Mouse (Mus musculus) olfactory bulb, adult 2 months (tissue): ENCODE results near the gene Cirbp. TPM values are rescaled to one million over a fixed set of nuclear protein-coding genes. Genes with fewer than 3 reads are reported as not detected.

ENCODE experiments used
- H3K27ac ChIP-seq: fragments of 200-500 bp; 2 replicates; pipeline ENCODE4 v1.5.1; 2012; ENCODE audit warnings: low read depth, low read length; ENCODE audit not compliant: insufficient read depth
- H3K4me1 ChIP-seq: fragments of 200-500 bp; 2 replicates; pipeline ENCODE4 v1.6.1; 2012; ENCODE audit warnings: low read length; ENCODE audit not compliant: control insufficient read depth, insufficient read depth
- H3K4me3 ChIP-seq: fragments of 200-500 bp; 2 replicates; pipeline ENCODE4 v1.5.1; 2012; ENCODE audit warnings: mild to moderate bottlenecking, low read depth, low read length, moderate library complexity; ENCODE audit not compliant: insufficient read depth
- CTCF ChIP-seq: fragments of 200-500 bp; IDR thresholded peaks from 2 replicates; pipeline ENCODE4 v1.5.1; 2012; ENCODE audit warnings: low read depth, mild to moderate bottlenecking, low read length, moderate library complexity; ENCODE audit not compliant: insufficient read depth
- POLR2A ChIP-seq: fragments of 200-500 bp; IDR thresholded peaks from 2 replicates; pipeline ENCODE4 v1.6.1; 2012; ENCODE audit warnings: mild to moderate bottlenecking, low read depth, low read length, moderate library complexity; ENCODE audit not compliant: insufficient read depth
- WGBS: fragments of 180-500 bp; shearing (Covaris S2); methylation state at CpG from one replicate; pipeline ENCODE4 v1.1.7; 2018; 5-methylcytosine and 5-hydroxymethylcytosine counted together
- polyA plus RNA-seq: library from polyadenylated mRNA; stranded (reverse); fragments of >200 nt; gene quantifications from 2 replicates; pipeline ENCODE4 v1.2.4, GENCODE M21; 2012; ENCODE audit warnings: low replicate concordance; ENCODE audit not compliant: missing spikeins, insufficient read depth, insufficient read length

The Cirbp gene
- polyA plus RNA-seq, 1 experiment = not detected

DNA sequence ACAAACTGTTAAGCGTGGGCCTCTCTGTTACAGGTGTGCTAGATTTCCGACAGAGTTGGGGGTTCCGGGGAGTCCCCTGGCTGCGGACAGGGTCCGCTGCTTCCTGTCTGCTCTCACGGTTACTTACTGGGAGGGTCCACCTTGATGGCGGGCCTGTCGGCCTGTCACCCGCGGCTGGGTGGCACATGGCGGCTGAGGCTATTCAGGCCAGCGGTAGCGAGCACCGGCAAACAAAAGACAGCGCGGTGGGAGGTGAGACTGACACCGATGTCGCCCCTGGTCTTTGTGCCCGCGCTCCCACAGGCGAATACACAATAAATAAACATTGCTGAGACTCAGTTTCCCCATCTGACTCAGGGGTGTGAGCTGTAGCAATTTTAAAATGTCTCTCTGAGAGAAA, 24.2 kb downstream of the Cirbp start:
- H3K4me3 ChIP-seq = peak overlapping the region; percentile 47
- peaks cover 12% of the 10 kb centered on the region; the same call in 1 of the 2 replicates for H3K4me1 ChIP-seq
- 36% methylated on average over 21 of the region's 21 CpGs for WGBS
- H3K27ac ChIP-seq = peak overlapping the region; percentile 4; the same call in 1 of the 2 replicates
- TF ChIP-seq POLR2A (no peak), CTCF (no peak)

GRCm38 (mm10) chr10:80190491-80191051, 24.8 kb downstream of the Cirbp start:
- no peak for TF ChIP-seq POLR2A
- TF ChIP-seq CTCF = no peak
- Histone ChIP-seq H3K4me1 (peaks cover 9% of the 10 kb centered on the region; the same call in 1 of the 2 replicates), H3K4me3 (peak overlapping the region; percentile 47), H3K27ac (peak overlapping the region; percentile 4; the same call in 1 of the 2 replicates)
- WGBS = 7% methylated on average over 48 of the region's 48 CpGs

DNA sequence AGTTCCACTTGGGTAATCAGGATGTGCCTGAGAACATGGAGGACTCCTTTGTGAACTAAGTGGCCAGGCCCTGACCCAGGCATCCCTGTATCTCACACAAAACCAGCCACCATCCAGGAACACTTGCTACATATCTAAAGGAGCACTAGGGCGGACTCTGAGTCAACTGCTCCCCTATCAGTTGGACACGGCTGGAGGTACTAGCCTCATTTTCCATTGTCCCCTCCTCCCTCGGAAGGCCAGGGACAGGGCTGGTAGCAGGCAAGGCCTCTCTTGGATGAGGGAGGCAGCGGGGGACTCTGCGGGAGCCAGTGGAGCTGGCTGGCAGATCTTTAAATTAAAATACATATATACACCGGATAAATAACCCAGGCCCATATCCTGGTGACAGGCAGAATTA, 28.2 kb downstream of the Cirbp start:
- H3K4me3 ChIP-seq = no peak overlapping the region
- H3K27ac ChIP-seq = no peak overlapping the region
- peaks cover 9% of the 10 kb centered on the region; the same call in 1 of the 2 replicates for H3K4me1 ChIP-seq
- no peak for TF ChIP-seq POLR2A
- TF ChIP-seq CTCF = no peak
- WGBS = 88% methylated on average over 6 of the region's 6 CpGs

GRCm38 (mm10) chr10:80194441-80194840, 28.7 kb downstream of the Cirbp start:
- WGBS = 64% methylated on average over 8 of the region's 8 CpGs
- no peak for TF ChIP-seq POLR2A
- no peak for TF ChIP-seq CTCF

DNA sequence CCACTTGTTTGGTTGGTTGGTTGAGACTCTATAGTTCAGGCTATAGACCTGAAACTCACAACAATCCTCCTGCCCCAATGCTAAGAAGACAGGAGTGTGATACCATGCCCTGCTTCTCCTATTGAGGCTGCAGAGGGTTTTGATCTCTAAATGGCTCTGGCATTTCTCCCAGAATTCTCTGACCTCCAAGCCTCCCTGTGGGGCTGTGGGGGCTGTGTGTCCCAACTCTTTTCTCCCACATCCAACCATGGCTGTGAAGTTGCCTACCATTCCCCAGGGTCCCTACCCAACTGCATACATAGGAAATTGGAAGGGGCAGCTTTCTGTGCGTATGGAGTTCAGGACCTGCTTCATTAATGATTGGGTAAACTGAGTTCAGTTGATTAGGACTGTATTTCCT, 30.4 kb downstream of the Cirbp start:
- no peak for TF ChIP-seq CTCF
- no peak for TF ChIP-seq POLR2A
- Histone ChIP-seq H3K27ac (no peak overlapping the region), H3K4me3 (no peak overlapping the region), H3K4me1 (no peaks in the 10 kb centered on the region)
- 85% methylated on average over 1 of the region's 1 CpGs for WGBS

More at GRCm38 (mm10) chr10:80194441-80194840, 28.7 kb downstream of the Cirbp start:
- Histone ChIP-seq H3K4me3 (no peak overlapping the region), H3K4me1 (peaks cover 9% of the 10 kb centered on the region; the same call in 1 of the 2 replicates), H3K27ac (no peak overlapping the region)

- TF ChIP-seq CTCF (no peak), POLR2A (no peak)
- Histone ChIP-seq H3K27ac (no peak overlapping the region), H3K4me1 (no peaks in the 10 kb centered on the region), H3K4me3 (no peak overlapping the region)
- 66% methylated on average over 33 of the region's 33 CpGs for WGBS
Measured at GRCm38 (mm10) chr10:80196778-80197581, 31.2 kb downstream of the Cirbp start.

- Histone ChIP-seq H3K27ac (no peak overlapping the region), H3K4me3 (no peak overlapping the region), H3K4me1 (no peaks in the 10 kb centered on the region)
- TF ChIP-seq CTCF (peak; percentile 64; the same call in 1 of the 2 replicates), POLR2A (no peak)
- WGBS = 58% methylated on average over 3 of the region's 3 CpGs
Measured at GRCm38 (mm10) chr10:80199440-80200008, 33.7 kb downstream of the Cirbp start.

DNA sequence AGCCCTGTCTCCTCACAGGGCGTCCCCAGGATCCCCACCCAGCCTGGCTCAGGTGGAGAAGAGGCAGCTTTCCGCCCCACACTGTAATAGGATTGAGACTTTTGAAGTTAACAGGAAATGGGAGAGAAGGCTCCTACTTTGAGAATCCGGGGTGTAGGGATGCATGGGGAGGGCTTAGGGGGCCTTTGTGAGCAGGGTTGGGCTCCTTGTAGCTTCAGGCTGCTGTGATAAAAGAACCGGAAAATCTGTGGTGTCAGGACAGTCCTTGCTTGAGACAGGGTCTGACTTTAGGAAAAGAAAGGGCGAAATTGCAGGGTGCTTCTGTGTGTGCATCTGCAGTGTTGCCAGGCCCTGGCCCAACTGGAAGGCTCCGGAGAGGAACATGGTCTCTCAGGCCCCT, 34.7 kb downstream of the Cirbp start:
- no peak overlapping the region for H3K27ac ChIP-seq
- no peaks in the 10 kb centered on the region for H3K4me1 ChIP-seq
- no peak overlapping the region for H3K4me3 ChIP-seq
- 86% methylated on average over 6 of the region's 6 CpGs for WGBS
- TF ChIP-seq POLR2A (no peak), CTCF (no peak)

DNA sequence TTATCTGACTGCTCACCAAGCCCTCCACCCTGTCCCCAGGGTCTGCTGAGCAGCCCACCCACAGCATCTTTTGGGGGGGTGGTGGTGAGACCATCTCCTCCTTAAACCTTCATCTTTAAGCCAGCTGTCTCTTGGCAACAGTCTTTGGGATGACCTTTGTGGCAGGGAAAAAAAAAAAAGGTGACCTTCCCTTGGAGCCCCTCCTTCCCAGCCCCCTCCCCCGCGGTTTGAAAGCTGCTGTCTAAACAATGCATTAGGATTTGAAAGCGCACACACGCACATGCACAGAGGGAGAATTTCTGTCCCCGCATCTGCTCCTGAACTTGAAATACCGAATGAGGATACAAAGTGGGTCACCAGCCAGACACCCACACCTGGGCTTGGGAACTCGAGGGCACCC, 38.3 kb downstream of the Cirbp start:
- Histone ChIP-seq H3K27ac (no peak overlapping the region), H3K4me3 (no peak overlapping the region), H3K4me1 (peaks cover 5% of the 10 kb centered on the region)
- WGBS = 27% methylated on average over 7 of the region's 7 CpGs
- TF ChIP-seq CTCF (no peak), POLR2A (no peak)
